Mouse (Mus musculus): Measurements from ENCODE around the gene Slc5a5.

Gene Slc5a5

DNA sequence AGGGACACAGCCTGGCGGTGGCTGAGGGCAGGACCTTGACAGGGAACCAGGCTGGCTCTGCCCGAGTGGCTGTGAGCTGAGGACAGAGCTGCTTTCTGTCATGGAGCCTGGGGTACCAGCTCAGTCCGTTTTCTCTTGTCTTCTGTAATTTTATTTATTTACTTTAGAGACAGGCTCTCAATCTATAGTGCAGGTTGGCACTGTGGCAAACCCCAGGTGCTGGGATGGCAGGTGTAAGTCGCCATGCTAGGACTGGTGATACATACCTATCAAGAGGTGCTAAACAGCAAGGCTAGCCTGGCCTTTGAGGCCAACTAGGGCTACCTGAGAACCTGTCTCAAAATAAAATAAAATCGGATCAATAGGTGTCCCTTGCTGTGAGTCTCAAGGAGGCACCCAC is 36.5 kb downstream of the Slc5a5 start:
- DNase-seq (ENCODE audit: low spot score in 2 of 2), result no peak

DNA sequence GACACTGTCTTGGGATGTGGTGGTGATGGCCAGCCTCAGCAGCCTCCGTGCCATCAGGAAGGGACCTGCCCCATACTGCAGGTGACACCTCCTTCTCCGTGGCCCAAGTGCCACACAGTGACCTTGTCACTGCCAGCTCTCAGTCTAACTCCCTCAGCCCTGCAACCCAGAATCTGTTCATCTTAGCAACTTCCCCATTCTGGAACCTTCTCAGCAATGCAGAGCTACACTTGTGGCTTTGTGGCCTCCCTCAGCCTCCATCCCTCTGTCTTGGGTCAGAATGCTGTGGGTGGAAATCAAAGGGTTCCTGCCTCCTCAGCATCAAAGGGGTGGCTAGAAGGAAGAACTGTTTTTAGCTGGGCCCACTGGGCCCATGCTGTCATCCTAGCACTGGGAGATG is 38.7 kb downstream of the Slc5a5 start:
- DNase-seq (ENCODE audit: low spot score in 2 of 2), result no peak

DNA sequence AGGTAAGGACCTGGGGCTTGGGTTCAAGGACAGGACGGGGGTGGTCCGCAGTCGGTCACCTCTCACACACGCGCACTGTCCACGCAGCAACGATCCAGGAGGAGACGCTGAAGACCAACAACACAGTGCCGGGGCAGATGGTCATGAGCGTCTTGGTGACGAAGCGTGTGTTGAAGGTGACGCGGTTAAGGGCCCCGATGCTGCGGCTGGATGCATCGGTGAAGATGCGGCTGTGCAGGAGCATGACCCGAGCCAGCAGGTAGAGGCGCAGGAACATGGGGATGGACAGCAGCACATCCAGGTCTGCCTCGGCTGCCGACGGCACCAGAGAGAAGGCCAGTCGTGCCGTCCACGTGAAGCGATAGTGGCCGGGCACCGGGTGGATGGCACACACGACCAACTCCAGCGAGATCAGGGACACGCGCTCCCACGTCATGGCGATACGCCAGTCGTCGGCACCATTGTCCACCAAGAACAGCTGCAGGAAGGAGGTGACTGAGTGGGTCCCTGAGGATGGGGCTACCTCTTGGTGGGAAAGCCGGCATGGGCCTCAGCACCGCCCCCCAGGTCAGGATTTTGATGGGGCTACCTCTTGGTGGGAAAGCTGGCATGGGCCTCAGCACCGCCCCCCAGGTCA is 39.8 kb downstream of the Slc5a5 start:
- no peak for DNase-seq (ENCODE audit: low spot score in 2 of 2)

DNA sequence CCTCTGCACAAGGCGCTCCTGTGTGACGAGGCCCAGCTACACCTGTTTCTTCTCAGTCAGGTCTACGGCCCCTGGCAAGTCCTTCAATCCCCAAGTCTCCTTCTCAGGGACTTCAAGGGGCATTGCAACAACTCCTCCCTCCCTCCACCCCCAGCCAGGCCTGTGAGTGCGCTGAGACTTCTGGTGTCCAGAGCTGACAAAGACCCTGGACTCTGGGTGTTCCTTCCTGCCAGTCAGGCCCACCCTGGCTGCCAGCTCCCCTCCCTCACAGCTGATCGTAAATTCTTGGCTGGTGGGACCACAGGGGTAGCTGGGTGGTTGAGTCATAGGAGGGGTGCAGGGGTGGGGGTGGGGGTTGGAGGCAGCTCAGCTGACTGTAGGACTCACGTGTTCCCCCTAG is 40.7 kb downstream of the Slc5a5 start:
- no peak for DNase-seq (ENCODE audit: low spot score in 2 of 2)

DNA sequence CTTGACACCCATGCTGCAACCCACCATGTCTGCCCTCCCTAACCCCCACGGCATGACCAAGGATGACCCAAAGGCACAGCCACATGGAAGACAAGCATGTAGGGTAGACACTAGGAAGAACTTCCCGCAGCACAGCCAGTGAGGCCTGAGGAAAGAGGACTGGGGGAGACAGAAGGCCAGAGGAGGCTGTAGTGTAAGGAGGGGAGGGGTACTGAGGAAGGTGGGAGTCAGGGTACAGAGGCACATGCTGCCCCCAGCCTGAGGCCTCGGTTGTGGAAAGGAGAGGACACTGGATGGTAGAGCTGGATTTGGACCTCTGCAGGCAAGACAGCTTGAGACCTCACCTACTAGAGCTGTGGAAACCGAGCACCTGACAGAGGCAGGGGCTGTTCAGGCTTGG is 41.6 kb downstream of the Slc5a5 start:
- no peak for DNase-seq (ENCODE audit: low spot score in 2 of 2)

DNA sequence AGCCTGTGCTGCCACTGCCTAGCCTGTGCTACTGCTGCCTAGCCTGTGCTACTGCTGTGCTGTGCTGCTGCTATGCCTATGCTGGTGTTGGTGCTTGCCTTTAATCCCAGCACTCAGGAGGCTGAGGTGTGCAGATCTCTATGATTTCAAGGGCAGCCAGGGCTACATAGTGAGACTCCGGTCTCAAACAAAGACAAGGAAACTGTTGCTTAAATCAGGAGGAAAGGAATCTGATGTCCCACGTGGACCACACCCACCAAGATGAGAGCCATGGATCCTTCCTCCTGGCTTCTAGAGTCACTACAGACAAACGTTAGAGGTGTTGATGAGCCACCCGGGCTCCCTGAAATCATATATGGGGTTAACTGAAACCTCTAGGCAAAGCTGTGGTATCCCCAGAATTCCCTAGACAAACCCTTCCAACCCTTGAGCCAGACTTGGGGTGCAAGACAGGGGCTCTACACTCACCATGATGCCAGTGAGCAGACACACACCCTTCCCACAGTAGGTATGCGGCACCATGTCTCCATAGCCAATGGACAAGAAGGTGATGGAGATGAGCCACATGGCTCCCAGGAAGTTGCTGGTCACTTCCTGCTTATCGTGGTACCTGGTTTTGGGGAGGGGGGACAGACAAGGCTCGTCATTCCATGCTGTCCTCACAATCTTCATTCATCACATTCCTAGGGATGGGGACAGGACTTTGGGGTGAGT is 42.3 kb downstream of the Slc5a5 start:
- no peak for DNase-seq (ENCODE audit: low spot score in 2 of 2)

DNA sequence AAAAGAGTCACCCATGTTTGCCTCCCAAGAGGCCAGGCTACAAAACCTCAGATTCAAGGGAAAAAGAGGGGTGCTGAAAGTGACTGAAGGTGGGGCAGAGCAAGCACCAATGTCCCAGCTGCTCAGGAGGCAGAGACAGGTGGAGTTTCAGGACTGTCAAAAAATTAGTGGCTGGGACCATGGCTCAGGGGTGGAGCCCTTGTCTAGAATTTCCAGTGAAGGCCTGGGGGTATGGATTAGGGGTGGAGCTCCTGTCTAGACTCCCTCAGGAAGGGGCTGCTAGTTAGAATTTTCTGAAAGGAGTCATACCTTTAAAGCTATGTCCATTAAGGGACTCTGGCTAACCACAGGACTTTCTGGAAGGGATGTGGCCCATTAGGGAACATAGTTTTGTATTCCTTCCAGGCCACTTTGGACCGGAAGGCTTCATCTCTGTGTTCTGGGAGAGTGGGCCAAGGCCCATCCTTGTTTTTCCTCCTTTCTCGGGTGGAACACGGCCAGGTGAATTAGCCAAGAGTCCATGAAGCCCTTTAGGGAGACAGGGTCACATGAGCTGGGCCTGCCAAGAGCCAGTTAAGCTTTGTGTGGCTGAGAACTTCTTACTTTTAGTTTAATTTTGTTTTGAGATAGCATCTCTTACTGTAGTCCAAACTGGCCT is 43.1 kb downstream of the Slc5a5 start:
- no peak for DNase-seq (ENCODE audit: low spot score in 2 of 2)

DNA sequence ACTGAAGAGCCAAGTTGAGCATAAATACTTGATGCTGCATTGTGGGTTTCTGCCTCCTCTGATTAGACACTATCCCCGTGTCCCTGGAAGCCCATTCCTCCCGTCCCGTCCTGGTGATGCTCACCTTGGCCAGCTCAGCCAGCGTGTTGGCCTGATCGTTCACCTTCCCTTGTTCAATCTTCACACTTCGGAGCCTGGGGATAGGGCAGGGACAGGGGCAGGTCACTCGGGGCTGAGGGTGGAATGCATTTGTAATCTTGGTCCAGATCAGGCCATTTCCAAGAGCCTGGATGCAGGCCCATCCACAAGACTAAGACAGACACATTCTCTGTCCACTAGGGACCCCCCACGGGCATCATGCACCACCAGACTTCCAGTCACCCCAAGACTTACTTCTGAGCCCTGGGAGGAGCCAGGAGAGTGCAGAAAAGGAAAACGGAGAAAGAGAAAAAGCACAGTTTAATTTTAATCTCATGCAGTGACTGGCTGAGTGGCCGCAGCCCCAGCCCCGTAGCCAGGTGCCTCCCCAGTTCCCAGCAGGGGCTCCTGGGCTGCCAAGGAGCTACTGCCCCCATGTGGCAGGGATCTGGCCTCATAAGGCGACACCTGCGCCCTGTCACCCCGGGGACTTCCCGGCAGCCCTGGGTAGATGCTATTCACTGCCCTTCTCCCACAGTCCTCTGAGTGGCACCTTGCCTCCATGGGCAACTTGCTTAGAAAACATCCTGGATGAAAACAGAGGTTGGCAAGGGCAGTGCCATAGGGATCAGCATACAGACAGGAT is 46.0 kb downstream of the Slc5a5 start:
- no peak for DNase-seq (ENCODE audit: low spot score in 2 of 2)

DNA sequence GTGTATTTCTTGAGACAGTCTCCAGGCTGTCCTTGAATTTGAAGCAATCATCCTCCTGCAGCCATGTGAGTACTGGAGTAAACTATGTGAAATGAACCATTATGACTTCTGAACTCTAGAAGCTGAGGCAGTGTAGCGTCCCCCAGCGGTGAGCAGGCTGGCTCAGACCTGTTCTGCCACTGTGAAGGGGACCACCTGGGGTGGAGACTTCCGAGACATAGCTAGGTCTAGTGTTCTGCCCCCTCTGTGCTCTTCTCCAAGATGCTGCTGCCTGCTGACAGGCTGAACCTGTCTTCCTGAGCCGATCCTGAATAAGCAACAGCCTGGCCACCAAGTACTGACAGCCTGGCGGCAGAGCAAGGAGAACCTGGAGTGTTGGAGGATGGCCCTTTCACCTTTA is 47.4 kb downstream of the Slc5a5 start:
- DNase-seq (ENCODE audit: low spot score in 2 of 2), result no peak

DNA sequence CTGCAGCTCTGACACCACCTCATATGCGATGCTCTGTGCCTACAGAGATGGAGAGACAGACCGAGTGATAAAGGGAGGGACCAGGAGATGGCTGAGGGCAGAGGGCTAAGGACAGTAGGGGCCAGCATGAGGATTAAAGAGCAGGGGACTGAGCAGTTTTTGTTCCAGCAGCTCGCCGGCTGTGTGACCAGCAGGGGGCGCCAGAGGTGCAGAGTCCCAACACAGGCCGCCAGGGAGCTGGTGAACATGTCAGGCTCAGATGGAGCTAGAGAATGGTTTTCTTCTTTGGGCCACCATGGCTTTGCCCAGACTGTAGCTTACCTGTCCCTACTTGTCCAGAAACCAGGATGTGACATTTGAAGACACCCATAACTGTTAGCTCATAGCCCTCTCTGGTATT is 48.0 kb downstream of the Slc5a5 start:
- DNase-seq (ENCODE audit: low spot score in 2 of 2), result peak; percentile 84 to 87

DNA sequence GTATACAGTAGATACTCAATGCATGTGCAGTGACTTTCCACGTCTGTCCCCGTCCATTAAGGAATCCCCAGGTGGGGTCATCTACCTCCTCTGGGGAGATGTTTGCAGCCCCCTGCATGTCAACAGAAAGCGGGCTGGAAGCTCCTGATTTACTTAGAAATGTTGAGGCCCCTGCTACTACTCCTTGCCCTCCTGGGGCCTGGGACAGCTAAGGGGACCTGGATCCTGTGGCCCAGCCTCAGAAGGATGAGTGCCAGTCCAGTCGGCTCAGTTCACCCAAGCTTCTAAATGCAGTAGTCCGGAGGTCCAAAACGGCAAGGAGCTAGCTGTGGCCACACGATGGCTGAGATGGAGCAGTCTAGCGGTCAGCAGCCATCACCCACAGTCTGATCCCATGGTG is 48.6 kb downstream of the Slc5a5 start:
- DNase-seq (ENCODE audit: low spot score in 2 of 2), result no peak

DNA sequence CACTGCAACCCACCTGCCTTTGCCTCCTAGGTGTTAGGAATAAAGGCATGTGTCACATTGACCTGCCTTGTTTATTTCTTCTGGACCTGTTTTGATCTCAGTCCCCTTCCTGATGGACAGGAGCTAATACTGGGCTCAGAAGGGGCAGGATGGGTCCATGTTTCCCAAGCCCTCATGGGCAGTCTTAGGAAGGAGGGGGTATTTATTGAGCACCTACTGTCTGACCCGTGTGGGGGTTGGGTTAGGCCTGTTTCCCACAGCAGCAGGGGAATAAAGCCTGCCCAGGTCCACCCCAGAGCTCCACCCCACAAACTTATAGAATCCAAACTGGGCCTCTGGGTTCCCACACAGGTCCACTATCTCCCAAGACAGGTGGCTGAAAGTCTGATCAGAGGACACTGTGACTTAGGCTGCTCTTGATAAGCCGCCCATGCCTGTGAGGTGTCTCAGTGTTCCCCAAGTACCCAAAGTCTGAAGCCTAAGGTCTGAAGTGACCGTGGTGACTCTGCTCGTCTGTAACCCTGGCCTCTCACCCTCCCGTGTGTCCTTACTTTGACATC is 49.3 kb downstream of the Slc5a5 start:
- no peak for DNase-seq (ENCODE audit: low spot score in 2 of 2)

DNA sequence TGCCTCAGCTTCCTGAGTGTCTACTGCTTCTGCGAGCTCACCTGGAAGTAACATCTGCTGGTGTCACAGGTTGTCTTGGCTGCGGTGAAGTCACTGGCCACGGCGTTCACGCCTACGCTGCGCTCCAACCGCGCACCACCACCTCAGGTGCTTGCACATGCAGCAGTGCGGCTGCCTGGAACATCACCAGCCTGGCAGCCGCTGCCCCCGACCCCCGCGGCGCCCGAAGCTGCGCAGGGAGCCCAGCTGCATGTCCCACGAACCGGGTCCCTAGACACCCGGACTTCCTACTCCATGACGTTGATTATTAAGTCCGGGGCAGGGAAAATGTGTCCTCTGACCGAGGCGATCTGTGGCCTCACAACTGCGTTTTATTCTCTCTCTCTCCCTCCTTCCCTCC is 50.1 kb downstream of the Slc5a5 start:
- no peak for DNase-seq (ENCODE audit: low spot score in 2 of 2)

DNA sequence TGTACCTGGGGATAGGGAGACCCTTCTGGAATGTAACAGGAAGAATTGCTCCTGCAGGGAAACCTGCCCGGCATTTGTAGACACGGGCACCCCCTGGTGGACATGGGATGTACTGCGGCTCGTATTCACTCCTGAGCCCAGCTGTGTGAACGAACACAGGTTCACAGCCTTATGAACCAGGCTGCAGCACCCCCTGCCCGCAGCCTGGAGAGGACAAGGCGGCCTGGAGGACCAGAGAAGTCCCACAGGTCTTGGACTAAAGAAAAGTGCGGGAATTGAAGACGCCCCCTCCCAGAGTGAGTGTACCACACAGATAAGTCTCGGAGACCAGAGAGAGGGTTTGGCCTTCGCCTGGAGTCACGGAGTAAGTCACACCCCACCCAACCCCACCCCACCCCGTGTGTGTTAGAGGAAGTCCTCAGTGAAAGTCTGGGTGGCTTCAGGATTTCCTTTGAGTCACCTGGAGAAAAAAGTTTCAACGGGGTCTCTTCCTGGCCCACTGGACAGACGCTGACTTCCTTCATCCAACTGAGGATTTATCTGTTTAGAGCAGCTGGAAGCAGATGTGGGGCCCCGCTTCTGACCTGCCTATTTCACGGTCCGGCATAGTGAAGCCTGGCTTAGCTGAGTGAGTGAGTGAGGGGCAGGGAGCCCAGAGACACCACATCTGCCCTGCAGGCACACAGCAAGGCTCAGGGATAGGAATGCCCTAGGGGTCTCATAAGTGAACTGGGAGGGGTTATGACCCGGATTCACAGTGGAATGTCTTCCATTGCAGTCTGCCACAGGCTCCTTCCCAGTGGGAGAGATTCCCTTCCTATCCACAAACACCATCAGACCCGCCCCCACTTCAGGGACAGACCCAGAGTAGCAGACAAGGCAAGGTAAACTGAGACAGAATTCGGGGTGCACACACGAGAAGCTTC is 51.1 kb downstream of the Slc5a5 start:
- DNase-seq (ENCODE audit: low spot score in 2 of 2), result peak; percentile 93 to 94

DNA sequence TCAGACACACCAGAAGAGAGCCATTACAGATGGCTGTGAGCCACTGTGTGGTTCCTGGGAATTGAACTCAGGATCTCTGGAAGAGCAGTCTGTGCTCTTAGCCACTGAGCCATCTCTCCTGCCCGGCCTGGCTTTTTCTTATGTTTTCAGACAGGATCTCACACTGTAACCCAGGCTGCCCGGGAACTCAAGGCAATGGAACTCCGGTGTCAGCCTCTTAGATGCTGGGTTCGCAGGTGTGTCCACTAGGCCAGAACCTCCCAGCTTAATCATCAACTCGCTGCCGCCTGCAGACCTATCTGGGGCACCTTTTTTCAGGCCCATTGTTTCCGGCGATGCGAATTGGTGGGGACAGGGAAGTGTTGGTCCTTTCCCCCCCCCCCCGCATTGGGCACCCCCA is 52.0 kb downstream of the Slc5a5 start:
- DNase-seq (ENCODE audit: low spot score in 2 of 2), result no peak

DNA sequence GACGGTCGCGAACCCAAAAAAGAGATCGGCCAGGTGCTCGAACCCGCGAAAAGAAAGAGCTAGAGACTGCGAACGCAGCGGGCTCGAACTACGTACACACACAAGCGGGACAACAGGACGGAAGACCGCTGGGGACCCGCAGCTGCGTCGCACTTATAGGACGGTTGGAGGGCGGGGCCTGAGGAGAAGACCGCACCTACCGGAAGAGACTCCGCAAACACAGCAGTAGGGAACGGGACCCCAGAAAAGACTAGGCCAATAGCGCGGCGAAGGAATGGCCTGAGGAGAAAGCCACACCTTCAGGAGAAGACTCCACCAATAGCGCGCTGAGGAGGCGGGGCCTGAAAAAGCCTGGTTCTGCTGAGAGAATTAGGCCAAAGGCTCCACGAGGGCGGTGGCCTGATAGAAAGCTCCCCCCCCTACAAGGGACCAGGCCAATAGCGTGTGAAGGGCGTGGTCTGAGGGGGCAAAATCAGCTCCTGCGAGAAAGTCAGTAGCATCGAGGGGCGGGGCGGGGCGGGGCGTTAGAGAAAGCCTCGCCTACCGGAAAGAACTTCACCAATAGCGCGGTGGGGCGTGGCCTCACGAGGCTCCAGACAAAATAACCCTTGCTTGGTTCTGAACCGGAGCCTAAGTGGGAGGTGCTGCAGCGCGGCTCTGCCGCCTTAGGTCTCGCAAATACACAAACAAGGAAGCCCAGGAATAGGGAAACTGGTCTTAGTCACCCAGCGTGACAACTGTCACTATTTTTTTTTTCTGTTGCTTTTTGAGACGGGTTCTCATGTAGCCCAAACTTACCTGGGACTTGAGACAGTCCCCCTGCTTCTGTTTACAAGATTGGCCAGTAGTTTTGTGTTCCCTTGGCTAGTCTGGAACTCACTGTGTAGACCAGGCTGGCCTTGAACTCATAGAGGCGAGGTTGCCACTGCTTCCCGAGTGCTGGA is 52.9 kb downstream of the Slc5a5 start, which contains the start of gene Arrdc2:
Arrdc2 (minus strand) TSS at position 313 of the 944 bp plus-strand sequence.
- DNase-seq (ENCODE audit: low spot score in 2 of 2), result peak; percentile 95 to 99

DNA sequence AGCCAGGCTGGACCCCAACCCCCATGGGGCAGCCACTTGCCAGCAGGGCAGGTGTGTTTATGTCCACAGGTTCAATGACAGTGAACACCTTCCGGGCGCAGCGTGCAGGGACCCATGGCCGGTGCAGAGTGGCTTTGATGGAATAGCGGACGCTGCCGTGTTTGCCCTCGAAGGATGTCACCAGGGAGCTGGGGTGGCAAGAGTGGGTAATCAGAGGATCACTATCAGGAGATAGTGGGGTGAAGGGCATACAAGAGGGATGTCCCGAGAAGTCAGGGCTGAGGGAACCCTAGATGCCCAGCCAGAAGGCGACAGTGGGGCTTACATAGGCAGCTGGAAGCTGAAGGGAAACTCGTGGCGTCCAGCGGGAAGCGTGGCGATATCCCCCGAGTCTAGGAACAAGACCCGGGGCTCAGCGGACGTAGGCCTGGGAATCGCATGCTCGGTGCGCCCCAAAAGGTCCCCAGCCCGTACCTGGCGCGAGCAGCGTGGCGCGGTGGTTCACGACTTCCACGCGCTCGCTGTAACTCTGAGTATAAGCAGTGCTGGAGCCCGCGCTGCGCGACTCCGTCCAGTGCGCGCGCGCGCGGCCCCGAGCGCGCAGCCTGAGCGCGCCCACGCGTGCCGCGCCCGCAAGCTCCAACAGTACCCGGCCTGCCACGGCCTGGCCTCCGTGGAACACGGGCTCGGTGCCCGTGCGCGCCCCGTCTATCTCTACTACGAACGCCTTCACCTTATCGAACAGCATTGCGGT is 53.7 kb downstream of the Slc5a5 start:
- DNase-seq (ENCODE audit: low spot score in 2 of 2), result peak in 1 of 2 experiments; percentile 41

DNA sequence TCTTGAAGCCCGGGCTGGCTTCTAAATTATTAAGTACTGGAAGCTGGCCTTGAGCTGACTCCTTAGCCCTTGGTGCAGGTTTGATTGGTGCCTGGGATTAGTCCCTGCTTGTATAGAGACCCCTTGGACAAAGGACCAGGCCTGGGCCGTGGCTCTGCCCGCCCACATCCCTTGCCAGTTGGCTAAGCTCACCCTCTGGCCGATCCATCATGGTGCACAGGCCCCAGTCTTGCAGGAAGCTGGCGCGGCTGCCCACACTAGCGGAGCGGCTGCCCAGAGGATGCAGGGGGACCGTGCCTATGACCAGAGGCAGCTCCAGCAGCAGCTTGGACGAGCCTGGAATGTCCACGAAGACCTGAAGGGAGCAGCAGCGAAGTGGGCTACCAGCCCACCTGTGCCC is 55.9 kb downstream of the Slc5a5 start:
- no peak for DNase-seq (ENCODE audit: low spot score in 2 of 2)

DNA sequence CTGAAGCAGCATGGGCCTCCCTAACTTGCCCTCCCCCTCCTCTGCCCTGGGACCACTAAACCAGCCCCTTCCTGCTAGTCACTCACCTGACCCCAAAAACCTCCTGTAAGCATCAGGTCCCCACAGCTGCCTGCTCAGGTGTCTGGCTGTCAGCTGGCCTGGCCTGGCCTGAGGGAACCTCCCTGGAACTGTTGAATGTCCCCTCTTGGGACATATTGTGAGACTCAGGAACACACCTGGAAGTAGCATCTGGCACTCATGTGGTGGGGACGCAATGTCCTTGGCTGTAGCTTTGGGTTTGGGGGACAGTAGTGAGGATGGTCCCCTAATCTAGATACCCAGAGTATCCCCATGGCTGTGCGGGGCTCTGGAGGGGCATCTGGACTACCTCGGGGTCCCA is 58.5 kb downstream of the Slc5a5 start:
- DNase-seq (ENCODE audit: low spot score in 2 of 2), result no peak

Measured in frontal cortex, postnatal 36 days (tissue).